Mouse (Mus musculus): Measurements from ENCODE around the gene Ripply3. TPM values are rescaled to one million over a fixed set of nuclear protein-coding genes. Genes with fewer than 3 reads are reported as not detected.

The Ripply3 gene
- under 1 TPM; 0.21 to 0.22 TPM for total RNA-seq (2021)
- long read RNA-seq, experiment 1: 0 reads
- long read RNA-seq, experiment 2: 0 reads

DNA sequence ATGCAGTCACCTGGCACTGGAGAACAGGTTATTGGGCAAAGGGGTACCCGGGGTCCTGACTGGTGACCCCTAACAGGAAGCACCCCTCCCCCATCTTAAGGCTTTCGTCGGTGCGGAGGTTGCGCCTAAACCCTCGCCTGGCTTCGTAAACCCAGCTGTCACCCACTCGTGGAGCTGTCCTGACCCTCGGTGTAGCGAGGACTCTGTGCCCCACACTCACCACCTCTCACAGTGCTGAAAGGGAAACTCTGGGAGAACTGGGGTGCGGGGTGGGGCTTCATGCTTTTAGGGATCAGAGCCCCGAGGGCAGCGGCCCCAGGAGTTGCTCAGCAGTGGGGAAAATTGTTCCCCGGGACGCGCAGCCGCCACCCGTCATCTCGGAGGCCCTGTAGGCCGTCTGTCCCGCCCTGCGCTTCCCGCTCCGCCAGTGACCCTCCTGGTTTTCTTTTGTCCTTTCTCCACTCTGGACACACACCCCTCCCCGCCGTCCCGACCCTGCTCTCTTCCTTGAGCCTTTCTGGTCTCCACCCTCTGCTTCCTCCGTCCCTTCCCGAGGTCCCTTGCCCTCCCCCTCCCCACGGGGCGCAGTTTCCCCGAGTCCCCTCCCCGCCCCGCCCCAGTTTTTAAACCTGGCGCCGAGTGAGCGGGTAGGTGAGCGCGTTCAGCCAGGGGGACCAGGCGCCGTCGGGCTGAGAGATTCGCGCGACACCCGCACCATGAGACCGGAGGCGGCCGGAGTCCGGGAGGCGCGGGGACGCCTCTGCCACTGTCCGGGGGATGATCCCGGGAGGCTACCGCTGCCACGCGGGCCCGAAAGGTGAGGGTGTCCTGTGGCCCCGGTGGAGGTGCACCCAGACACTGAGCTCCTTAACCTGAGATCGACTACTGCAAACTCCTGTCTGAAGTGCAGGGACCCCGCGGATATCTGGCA lies at the start of gene Ripply3:
Gene Ripply3, plus strand, starts transcription at position 640 of the 931 bp plus-strand sequence.
- no peak for DNase-seq (ENCODE audit: low spot score in 2 of 2)
- intact Hi-C loops (cut with DNase I): no loop called here

DNA sequence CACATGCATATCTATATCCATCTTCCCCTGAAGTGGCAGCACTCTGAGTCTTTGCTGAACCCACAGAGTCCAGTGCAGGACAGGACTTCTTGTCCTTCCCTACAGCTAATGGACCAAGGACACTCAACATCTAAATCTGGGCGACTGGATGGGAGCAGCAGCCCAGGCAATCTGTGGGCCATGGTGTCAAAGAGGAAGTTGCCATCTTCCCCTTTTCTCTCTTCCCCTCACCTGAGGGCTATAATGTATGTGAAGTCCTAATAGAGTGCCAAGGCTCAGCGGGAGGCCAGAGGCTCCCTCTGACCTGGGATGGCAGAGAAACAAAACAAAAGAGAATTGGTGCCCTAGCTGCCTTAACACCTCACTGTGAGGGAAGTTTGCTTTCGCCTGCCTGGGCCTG lies 44.2 kb upstream of the Ripply3 start:
- DNase-seq (ENCODE audit: low spot score in 2 of 2): no peak
- intact Hi-C loops (cut with DNase I): no loop called here

DNA sequence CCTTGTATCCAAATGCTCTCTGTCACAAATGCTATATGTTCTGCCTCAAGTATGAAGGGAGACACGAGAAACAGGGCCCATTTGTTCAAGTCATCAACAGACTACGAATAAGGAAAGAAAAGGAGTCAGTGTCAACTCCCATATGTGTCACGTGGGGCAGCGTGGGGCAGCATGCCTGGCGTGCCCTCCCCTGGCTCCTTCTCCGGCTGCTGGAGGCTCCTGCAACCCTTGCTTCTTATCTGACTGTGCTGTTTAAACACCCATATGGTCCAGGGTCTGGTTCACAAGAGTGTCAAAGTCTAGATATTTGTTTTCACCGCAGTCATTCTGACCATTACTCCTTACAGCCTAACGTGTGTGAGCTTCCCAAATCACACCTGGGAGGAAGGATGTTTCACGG lies 40.4 kb upstream of the Ripply3 start:
- no peak for DNase-seq (ENCODE audit: low spot score in 2 of 2)
- intact Hi-C loops (cut with DNase I): no loop called here

DNA sequence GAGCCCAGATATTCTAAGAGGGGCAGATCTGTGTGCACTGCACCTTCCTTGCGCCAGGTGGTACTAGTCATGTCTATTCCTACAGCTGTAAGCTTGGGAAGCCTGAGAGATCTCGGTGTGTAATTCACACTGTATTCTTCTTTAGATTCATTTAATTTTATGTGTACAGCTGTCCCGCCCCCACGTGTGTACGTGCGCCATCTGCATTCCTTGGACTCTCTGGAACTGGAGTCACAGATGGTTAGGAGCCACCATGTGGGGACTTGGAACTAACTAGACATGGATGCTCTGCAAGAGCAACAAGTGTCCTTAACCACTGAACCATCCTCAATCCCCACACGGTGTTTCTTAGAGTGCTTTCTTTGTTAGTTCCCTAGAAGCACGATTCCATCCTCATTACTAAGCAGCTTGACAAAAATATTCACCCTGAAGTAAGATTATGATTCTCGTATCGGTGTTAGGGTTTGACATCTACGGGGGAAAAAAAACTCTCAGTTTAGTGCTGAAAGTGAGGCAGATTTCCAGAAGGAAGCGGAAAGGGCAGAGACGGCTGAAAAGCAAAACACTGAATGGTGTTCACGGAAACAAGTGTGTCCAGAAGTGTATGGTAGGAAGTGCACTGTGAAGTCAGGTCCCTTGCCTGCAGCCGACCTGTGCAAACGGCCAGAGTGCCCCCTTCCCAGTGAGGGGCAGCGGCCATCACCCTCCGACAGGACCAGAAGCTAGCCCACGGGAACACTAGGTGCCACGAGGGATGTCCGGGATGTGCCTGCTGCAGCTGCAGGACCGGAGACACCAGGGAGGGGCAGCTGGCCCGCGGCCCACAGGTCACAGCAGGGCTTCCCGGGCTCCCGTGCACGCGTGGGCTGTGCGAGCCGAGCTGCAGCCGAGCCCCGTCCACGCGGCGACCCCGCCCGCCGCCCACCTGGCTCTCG lies 38.8 kb upstream of the Ripply3 start:
- intact Hi-C loops (cut with DNase I): no loop called here
- peak; percentile 85 to 92 for DNase-seq (ENCODE audit: low spot score in 2 of 2)

DNA sequence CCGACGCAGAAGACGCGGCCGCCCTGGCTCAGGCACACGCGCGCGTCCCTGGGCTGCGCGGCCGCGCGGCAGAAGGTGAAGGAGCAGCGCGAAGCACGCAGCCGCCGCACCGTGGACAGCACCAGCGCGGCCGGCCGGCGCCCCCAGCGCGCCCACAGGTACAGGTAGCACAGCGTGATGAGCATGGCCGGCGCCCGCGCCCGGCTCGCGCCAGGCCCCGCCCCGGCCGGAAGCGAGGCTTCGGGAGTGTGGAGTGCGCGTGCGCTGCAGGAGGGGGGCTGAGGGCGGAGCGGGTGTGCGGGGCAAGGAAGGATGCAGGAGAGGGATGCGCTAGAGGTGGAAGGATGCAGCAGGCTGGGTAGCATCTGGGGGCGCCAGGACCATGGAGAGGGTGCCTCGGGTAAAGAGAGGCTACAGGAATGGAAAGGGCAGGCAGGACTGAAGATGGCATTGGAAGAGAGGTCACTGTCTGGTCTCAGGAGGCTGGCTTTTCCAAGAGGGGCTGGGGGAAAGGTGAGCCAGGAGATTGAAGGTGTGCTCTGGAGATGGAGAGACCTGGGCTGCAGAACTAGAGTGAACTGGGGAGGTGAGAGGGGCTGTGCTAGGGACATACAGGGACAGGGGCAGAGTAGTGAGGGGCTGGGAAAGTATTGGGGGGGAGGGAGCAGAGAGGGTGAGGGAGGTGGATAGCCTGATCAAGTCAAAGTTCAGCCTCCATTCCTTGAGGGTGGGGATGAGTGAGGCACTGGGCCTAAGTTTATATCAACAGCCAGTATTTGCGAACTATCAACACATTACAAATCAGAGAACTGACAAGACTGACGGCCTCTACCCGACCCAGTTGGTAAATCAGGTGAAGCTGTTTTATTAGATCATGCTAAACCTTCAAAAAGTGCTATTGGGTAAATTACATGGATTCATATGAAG lies 37.9 kb upstream of the Ripply3 start:
- peak; percentile 59 to 74 for DNase-seq (ENCODE audit: low spot score in 2 of 2)
- intact Hi-C loops (cut with DNase I): no loop called here

DNA sequence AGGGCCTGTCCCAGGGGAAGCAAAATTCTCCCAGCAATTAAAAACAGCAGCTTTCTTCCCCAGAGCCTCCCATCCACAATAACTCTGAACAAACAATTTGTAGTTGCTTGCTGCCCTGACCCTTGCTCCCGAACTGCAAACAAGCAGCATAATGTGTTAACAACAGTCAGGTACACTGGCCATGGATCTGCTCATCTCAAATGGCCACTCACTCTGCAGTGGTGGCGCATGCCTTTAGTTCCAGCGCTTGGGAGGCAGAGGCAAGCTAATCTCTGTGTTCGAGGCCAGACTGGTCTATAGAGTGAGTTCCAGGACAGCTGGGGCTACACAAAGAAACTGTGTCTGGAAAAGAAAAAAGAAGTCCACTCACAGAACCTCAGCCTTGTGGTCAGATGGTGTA lies 37.1 kb upstream of the Ripply3 start:
- intact Hi-C loops (cut with DNase I): no loop called here
- DNase-seq (ENCODE audit: low spot score in 2 of 2): no peak

DNA sequence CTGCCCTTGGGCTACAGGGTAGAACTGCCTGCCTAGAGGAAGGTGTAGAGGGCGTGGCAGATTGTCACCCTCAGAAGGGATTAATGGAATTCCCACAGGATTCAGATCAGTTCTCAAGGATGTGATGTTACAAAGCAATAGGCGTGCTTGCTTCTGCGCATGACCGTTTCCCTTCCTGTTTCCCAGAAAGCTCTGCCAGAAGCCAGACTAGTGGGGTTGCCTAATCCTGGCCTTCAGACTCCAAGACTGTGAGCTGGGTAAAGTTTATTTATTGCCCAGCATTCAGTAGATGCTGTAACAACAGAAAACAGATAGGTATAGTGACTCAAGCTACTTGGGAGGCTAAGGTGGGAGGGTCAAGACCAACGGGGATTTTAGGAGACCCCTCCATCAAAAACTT lies 30.1 kb upstream of the Ripply3 start:
- intact Hi-C loops (cut with DNase I): no loop called here
- no peak for DNase-seq (ENCODE audit: low spot score in 2 of 2)

DNA sequence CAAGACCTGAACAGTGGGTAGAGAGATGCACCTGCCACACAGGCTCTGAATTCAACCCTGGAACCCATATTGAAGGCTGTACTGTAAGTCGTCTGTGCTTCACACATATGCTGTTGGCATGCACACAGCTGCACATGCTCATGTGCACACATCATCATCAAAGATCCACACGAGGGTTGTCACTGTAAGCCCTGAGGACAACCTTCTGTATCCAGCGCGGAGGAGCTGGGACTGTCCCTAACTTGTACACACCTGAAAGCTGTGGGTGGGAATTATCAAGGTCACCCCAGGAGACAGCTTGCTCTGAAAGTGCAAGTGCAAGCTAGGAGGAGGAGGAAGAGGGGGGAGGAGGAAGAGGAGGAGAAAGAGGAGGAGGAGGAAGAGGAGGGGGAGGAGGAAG lies 29.0 kb upstream of the Ripply3 start:
- no peak for DNase-seq (ENCODE audit: low spot score in 2 of 2)
- intact Hi-C loops (cut with DNase I): no loop called here

DNA sequence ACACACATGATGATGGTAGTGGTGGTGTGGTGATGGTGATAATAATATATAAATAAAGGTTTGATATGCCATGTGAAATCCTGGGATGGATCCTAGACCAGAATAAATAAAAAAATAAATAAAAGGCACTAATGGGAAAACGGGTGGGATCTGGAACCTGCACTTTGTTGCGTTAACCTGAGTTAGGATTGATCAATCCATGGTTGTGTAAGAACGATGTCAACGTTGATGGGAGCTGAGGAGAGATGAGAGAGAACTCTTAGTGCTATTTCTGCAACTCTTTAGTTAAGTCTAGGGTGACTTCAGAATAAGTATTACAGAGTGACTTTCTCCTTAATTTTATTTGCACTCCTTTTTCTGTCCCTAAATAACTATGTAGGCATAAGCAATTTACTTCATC lies 27.0 kb upstream of the Ripply3 start:
- no peak for DNase-seq (ENCODE audit: low spot score in 2 of 2)
- intact Hi-C loops (cut with DNase I): no loop called here

DNA sequence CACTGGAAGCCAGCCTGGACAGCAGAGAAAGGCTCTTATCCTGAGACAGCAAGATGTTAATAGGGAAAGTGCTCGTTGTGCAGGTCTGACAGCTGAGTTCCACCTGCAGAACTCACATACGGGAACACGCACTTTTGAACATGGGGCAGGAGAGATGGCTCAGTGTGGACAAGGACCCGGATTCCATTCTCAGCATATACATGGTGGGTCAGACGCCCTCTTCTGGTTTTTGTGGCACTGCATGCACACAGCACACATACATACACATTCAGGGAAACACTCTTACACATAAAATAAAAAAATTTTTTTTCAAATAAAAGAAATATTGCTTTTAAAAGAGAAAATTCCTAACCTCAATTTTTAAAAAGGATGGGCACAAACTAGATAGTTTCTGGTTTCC lies 26.5 kb upstream of the Ripply3 start:
- no peak for DNase-seq (ENCODE audit: low spot score in 2 of 2)
- intact Hi-C loops (cut with DNase I): no loop called here

DNA sequence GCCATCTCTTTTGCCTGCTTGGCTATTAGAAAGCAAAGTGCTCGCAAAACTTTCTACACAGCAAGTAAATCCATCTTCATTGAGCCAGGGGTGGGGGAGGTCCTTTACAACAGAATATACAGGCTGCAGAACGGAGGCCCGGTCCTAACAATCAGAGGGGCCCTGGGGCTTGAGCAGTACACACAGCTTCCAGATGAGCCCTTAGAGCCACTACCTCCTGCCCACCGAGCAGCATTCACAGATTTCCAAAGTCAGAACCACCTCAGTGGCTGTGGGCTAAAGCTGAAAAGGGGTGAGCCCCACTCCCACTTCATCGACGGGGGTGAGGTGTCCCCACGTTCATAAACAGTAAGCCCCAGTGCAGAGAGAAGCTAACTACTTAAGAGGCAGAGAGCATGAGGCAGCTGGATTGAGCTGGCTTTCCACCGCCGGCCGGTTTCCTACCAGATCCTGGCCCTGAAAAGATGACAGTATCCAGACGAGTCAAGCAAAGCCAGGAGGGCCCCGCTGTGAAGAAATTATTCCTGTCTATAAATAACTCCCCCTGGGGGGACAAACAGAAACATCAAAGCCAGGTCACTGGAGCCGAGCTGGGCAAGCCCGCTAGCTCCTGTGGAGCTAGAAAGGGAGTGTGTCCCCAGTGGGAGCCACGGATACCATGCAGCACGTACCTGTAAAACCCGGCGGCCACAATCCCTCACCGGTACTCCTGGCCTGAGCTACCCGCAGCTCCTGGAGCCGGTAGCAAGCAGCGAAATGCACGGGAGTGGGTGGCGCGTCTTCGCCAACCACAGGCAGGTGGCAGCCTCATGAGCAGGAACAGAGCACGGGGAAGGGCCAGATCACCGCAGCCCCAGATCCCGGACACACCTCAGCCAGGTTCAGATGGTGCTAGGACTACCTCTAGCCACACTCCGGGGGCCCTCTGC lies 25.7 kb upstream of the Ripply3 start:
- intact Hi-C loops (cut with DNase I): no loop called here
- peak; percentile 55 to 62 for DNase-seq (ENCODE audit: low spot score in 2 of 2)

DNA sequence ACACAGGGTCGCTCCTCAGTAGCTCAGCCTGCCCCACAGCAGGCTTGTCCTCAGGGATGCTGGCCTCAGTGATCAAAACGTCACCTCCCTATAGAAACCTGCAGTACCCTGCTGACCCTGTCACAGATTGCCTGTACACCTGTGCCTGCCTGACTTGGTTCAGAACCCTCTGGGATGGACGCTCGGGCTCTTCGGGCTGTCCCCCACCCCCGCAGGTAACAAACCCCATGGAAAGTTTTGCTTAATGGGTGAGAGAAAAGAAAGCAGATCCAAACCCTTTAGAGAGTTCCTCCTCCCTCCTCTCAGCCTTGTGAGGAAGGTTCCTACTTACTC lies 25.1 kb upstream of the Ripply3 start:
- intact Hi-C loops (cut with DNase I): no loop called here
- DNase-seq (ENCODE audit: low spot score in 2 of 2): no peak

DNA sequence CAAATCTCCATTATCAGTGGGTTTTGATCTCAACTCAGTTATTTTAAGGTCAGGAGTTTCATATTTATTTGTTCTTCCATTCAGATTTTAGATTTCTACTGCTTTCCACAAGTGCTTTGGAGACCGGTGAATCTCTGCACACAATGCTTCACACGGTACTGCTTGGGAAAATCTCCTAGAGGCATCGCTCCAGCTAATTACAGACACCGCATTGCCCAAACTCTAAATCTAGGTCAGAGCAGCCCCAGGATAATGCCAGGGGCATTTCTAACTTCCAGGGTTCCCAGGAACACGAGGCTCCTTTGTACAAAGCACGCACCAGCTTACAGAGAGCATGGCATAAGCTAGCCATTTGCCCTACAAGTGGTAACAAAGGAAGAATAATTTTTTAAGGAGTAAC lies 20.7 kb upstream of the Ripply3 start:
- intact Hi-C loops (cut with DNase I): no loop called here
- peak in 1 of 2 experiments; percentile 57 for DNase-seq (ENCODE audit: low spot score in 2 of 2)

DNA sequence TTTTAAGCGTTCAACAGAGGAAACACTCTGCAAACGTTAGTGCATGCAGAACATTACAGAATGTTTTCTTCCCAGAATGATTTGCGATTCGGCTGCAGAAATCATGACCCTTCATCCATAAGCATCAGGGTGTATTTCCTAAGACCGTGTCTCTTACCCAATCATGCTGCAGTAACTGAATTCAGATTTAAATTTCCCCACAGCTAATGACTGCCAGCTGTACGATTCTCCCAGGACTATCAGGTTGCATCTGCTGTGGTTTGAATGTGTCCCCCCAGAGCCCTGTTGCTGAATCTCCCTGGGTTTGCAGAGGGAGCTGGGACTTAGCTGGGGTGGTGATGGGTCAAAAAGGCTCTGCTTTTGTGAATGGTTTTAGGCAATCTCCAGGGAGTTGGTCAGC lies 20.3 kb upstream of the Ripply3 start:
- intact Hi-C loops (cut with DNase I): no loop called here
- no peak for DNase-seq (ENCODE audit: low spot score in 2 of 2)

DNA sequence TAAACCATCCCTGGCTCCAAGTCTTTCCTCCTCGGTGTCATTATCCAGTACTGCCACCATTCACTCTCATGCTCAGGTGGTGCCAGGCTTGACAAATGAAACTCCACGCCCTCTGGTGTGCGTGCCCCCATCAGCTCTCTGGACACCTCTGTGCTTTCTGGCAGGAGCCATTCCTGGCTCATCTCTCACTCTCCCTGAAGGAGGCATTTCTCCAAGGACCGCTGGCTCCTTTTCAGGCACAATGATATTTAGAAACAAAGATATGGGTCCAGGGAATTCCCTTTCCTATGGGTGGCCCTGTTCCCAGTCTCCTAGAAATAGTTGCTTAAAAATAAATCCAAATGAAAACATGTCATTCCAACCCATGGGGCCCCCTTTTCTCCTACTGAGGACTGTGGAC lies 19.2 kb upstream of the Ripply3 start:
- intact Hi-C loops (cut with DNase I): no loop called here
- no peak for DNase-seq (ENCODE audit: low spot score in 2 of 2)

DNA sequence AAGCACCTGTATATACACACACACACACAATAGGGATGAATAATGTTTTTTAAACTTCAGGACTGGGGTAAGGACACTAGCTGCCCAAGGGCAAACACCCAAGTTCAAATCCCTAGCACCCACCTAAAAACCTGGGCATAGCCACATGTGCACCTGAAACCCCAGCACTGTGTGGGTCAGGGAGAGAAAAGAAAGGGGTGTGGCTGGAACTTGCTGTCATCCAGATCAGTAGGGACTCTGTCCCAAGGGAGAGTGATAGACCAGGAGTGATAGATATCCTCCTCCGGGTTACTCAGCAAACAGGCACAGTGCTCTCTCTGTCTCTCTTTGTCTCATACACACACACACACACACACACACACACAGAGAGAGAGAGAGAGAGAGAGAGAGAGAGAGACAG lies 16.8 kb upstream of the Ripply3 start:
- intact Hi-C loops (cut with DNase I): no loop called here
- no peak for DNase-seq (ENCODE audit: low spot score in 2 of 2)

DNA sequence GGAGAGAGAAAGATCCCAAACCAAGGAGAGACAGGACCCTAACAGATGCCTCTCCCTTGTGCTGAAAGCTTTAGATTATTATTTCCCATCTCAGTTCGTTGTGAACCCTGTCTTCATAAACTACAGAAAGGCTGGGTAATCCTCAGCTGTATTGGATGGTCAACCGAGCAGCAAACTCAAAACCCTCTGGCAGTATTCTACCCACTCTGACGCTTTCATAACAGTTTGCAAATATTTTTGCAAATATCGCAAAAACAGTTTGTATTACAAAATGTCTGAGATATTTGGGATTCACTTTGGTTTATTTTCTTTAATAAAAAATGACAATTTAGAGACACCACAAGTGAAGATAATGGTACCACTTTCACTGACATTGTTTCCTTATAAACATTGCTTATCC lies 16.3 kb upstream of the Ripply3 start:
- DNase-seq (ENCODE audit: low spot score in 2 of 2): no peak
- intact Hi-C loops (cut with DNase I): no loop called here

DNA sequence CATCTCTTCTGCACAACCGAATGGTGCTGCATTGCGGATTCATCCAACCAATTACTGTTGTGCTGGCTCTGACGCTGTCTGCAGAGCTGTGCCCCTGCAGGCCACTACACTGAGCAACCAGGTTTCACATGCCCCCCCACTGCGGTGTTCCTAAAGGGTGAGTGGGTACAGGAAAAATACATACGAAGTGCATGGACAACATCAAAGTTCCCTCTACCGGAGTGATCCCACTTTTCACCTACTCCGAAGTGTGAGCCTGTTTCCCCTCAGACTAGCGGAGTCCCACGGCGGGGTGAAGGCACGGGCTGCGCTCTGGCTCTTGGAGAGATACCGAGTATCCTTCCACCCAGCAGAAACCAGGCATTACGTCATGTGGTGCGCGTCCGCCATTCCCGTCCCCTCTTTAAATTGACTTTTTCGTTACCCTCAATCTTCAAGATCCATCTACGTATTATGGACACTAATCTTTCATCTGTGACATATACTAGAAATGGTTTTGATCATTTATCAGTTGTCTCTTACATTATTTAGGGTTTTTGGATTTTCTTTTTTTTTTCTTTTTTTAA lies 15.5 kb upstream of the Ripply3 start:
- intact Hi-C loops (cut with DNase I): loop anchor here (1.0 kb wide), 2 partner anchors 43 to 58 kb away; partner anchors contain the start of gene Ttc3
- peak; percentile 88 to 93 for DNase-seq (ENCODE audit: low spot score in 2 of 2)
